Mouse (Mus musculus): ENCODE results near the gene Nup107. TPM values are rescaled to one million over a fixed set of nuclear protein-coding genes. Genes with fewer than 3 reads are reported as not detected.

The Nup107 gene
- total RNA-seq (2014; rRNA removed): 12.5 and 16.6 TPM in 2 replicates
- 19.0 and 20.2 TPM in 2 replicates for polyA plus RNA-seq (2015; fragmentation: Nextera tagmentation; extraction: Ambion mirVana)

GRCm38 (mm10) chr10:117792141-117793091, at the start of gene Nup107:
TSS of gene Nup107 (minus strand) at chr10:117792705.
- TF ChIP-seq CTCF (IDR thresholded peaks at IDR 0.05; ENCODE audit: low read depth): peak; percentile 13; the same call in 1 of the 2 replicates
- Histone ChIP-seq H3K4me3 (ENCODE audit: low read length) (peak within 1 kb of the TSS; percentile 94), H3K36me3 (ENCODE audit: insufficient read depth, low read length) (no peaks in the 10 kb centered on the region), H3K4me1 (ENCODE audit: insufficient read depth, low read length) (no peaks in the 10 kb centered on the region), H3K9me3 (ENCODE audit: low read length) (no peaks in the 10 kb centered on the region), H3K9ac (replicated peaks; ENCODE audit: low read length) (peak within 1 kb of the TSS; percentile 82), H3K4me2 (ENCODE audit: low read depth, low read length) (peak within 1 kb of the TSS; percentile 74), H3K27ac (peak within 1 kb of the TSS; percentile 68), H3K27me3 (ENCODE audit: insufficient read depth, low read length) (no peaks in the 10 kb centered on the region)
- ATAC-seq: peak; percentile 97
- under 1% methylated on average over 75 of the region's 75 CpGs for WGBS
- peak; percentile 100 for DNase-seq (ENCODE audit: low spot score)

GRCm38 (mm10) chr10:117841765-117842164, 49.3 kb upstream of the Nup107 start:
- 92% methylated on average over 1 of the region's 1 CpGs for WGBS
- H3K9ac ChIP-seq (replicated peaks; ENCODE audit: low read length): no peak overlapping the region
- TF ChIP-seq CTCF (IDR thresholded peaks at IDR 0.05; ENCODE audit: low read depth): no peak
- DNase-seq (ENCODE audit: low spot score): no peak
- peaks cover 12% of the 10 kb centered on the region for H3K4me1 ChIP-seq (ENCODE audit: insufficient read depth, low read length)
- no peak for ATAC-seq
- no peaks in the 10 kb centered on the region for H3K27me3 ChIP-seq (ENCODE audit: insufficient read depth, low read length)
- H3K4me2 ChIP-seq (ENCODE audit: low read depth, low read length): no peak overlapping the region
- no peak overlapping the region for H3K4me3 ChIP-seq (ENCODE audit: low read length)
- no peaks in the 10 kb centered on the region for H3K9me3 ChIP-seq (ENCODE audit: low read length)
- no peaks in the 10 kb centered on the region for H3K36me3 ChIP-seq (ENCODE audit: insufficient read depth, low read length)
- no peak overlapping the region for H3K27ac ChIP-seq

- ATAC-seq (no peak), DNase-seq (ENCODE audit: low spot score) (no peak)
- Histone ChIP-seq H3K9ac (replicated peaks; ENCODE audit: low read length) (no peak overlapping the region), H3K4me3 (ENCODE audit: low read length) (no peak overlapping the region), H3K27ac (no peak overlapping the region), H3K9me3 (ENCODE audit: low read length) (no peaks in the 10 kb centered on the region), H3K4me2 (ENCODE audit: low read depth, low read length) (no peak overlapping the region), H3K36me3 (ENCODE audit: insufficient read depth, low read length) (no peaks in the 10 kb centered on the region), H3K27me3 (ENCODE audit: insufficient read depth, low read length) (no peaks in the 10 kb centered on the region), H3K4me1 (ENCODE audit: insufficient read depth, low read length) (peaks cover 10% of the 10 kb centered on the region)
- TF ChIP-seq CTCF (IDR thresholded peaks at IDR 0.05; ENCODE audit: low read depth): no peak
- WGBS: 93% methylated on average over 5 of the region's 5 CpGs
Observed at GRCm38 (mm10) chr10:117840431-117840995, 48.0 kb upstream of the Nup107 start.

- no peak overlapping the region for H3K4me3 ChIP-seq (ENCODE audit: low read length)
- peaks cover 10% of the 10 kb centered on the region for H3K4me1 ChIP-seq (ENCODE audit: insufficient read depth, low read length)
- no peaks in the 10 kb centered on the region for H3K27me3 ChIP-seq (ENCODE audit: insufficient read depth, low read length)
- no peaks in the 10 kb centered on the region for H3K36me3 ChIP-seq (ENCODE audit: insufficient read depth, low read length)
- no peak overlapping the region for H3K9ac ChIP-seq (replicated peaks; ENCODE audit: low read length)
- no peak overlapping the region for H3K27ac ChIP-seq
- no peaks in the 10 kb centered on the region for H3K9me3 ChIP-seq (ENCODE audit: low read length)
- H3K4me2 ChIP-seq (ENCODE audit: low read depth, low read length): no peak overlapping the region
- DNase-seq (ENCODE audit: low spot score) (no peak), ATAC-seq (no peak)
- TF ChIP-seq CTCF (IDR thresholded peaks at IDR 0.05; ENCODE audit: low read depth): no peak
- WGBS: 89% methylated on average over 3 of the region's 3 CpGs
Observed at GRCm38 (mm10) chr10:117839737-117840136, 47.2 kb upstream of the Nup107 start.

- TF ChIP-seq CTCF (IDR thresholded peaks at IDR 0.05; ENCODE audit: low read depth): peak; percentile 51
- H3K27me3 ChIP-seq (ENCODE audit: insufficient read depth, low read length): no peaks in the 10 kb centered on the region
- no peak overlapping the region for H3K9ac ChIP-seq (replicated peaks; ENCODE audit: low read length)
- H3K4me1 ChIP-seq (ENCODE audit: insufficient read depth, low read length): peaks cover 5% of the 10 kb centered on the region
- no peaks in the 10 kb centered on the region for H3K9me3 ChIP-seq (ENCODE audit: low read length)
- no peak overlapping the region for H3K4me3 ChIP-seq (ENCODE audit: low read length)
- no peak for ATAC-seq
- DNase-seq (ENCODE audit: low spot score): peak; percentile 20
- H3K36me3 ChIP-seq (ENCODE audit: insufficient read depth, low read length): no peaks in the 10 kb centered on the region
- H3K27ac ChIP-seq: no peak overlapping the region
- H3K4me2 ChIP-seq (ENCODE audit: low read depth, low read length): no peak overlapping the region
- WGBS: 92% methylated on average over 3 of the region's 3 CpGs
Observed at GRCm38 (mm10) chr10:117838924-117839323, 46.4 kb upstream of the Nup107 start.

GRCm38 (mm10) chr10:117836354-117836753, 43.8 kb upstream of the Nup107 start:
- no peak for TF ChIP-seq CTCF (IDR thresholded peaks at IDR 0.05; ENCODE audit: low read depth)
- no peak overlapping the region for H3K4me3 ChIP-seq (ENCODE audit: low read length)
- H3K27ac ChIP-seq: no peak overlapping the region
- H3K9me3 ChIP-seq (ENCODE audit: low read length): no peaks in the 10 kb centered on the region
- H3K27me3 ChIP-seq (ENCODE audit: insufficient read depth, low read length): no peaks in the 10 kb centered on the region
- H3K9ac ChIP-seq (replicated peaks; ENCODE audit: low read length): no peak overlapping the region
- no peaks in the 10 kb centered on the region for H3K36me3 ChIP-seq (ENCODE audit: insufficient read depth, low read length)
- DNase-seq (ENCODE audit: low spot score) (no peak), ATAC-seq (no peak)
- H3K4me1 ChIP-seq (ENCODE audit: insufficient read depth, low read length): no peaks in the 10 kb centered on the region
- 89% methylated on average over 2 of the region's 2 CpGs for WGBS
- H3K4me2 ChIP-seq (ENCODE audit: low read depth, low read length): no peak overlapping the region
